Mouse (Mus musculus) erythroblast, embryonic 14.5 days (primary cell): ENCODE measurements around the gene Bik.

Experiments used
- GATA1 ChIP-seq: IDR thresholded peaks from 2 replicates; pipeline ENCODE4 v1.6.1; 2012; ENCODE audit warnings: low read length, inconsistent platforms, mixed read lengths
- TAL1 ChIP-seq: IDR thresholded peaks from 3 replicates; pipeline ENCODE4 v1.6.1; 2012; ENCODE audit warnings: low read length, inconsistent platforms, mixed read lengths

GRCm38 (mm10) chr15:83495787-83496367, 30.8 kb upstream of the Bik start:
- TF ChIP-seq GATA1 (no peak), TAL1 (no peak)
